Mouse (Mus musculus) left cerebral cortex, postnatal 36 days (tissue): ENCODE data around the gene Syt1. TPM values are rescaled to one million over a fixed set of nuclear protein-coding genes. Genes with fewer than 3 reads are reported as not detected.
A peak's percentile ranks its signal among the peaks of the same experiment; 100 is the strongest.

Experiments
- DNase-seq, 2 experiments: peaks; one replicate each; pipeline ENCODE4 v3.0.0; 2021 to 2022; ENCODE audit warnings: low spot score in 2 of 2, mixed read lengths in 1 of 2
- intact Hi-C: fragments of 180-260 bp; cut with DNase I; formaldehyde crosslinking; loops from one replicate; pipeline ENCODE4 v1.15.1; 2025
- total RNA-seq, 2 experiments: library from RNA; stranded (reverse); gene quantifications; 2 replicates each; pipeline ENCODE4 v1.2.3; 2021

Gene Syt1
- total RNA-seq, 2 experiments from 2014 or later = 1,175 to 1,261 TPM

DNA sequence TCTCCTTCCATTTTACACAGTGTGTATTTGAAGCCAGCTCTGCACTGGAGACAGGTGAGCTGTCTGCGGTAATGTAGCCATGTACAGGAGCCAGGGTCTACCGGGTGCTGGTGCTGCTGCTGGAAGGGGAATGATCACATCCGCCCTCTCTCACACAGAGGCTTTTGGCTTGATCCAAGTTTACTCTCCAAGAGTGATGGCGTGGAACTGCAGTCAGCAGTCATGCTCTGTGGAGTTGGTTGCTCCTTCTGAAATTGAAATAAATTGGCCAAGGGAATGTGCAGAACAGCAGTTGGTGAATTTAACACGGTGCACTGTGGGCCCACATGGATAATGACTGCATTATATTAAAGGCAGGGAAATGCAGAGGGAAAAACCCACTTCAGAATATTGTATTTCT is 228.0 kb downstream of the Syt1 start:
- intact Hi-C loops = no loop called here
- DNase-seq = no peak

DNA sequence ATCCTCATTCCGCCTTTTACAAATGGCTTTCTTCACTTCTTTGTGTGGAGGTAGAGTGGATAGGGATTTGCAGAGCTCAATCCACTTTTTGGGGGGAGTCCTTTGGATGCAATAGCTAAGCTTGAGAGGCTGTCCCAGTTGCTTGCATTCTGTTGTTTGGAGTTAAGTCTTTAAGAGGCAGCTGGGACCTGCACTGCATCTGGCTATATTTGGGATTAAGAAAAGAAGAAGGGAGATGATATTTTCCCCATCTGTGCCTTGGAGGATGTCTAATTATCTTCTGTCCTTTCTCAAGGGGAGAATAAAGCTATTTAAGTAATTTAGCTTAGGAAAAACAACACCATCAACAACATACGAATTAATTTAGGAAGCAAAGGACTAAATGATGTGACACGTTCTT is 230.2 kb downstream of the Syt1 start:
- intact Hi-C loops = no loop called here
- no peak for DNase-seq

DNA sequence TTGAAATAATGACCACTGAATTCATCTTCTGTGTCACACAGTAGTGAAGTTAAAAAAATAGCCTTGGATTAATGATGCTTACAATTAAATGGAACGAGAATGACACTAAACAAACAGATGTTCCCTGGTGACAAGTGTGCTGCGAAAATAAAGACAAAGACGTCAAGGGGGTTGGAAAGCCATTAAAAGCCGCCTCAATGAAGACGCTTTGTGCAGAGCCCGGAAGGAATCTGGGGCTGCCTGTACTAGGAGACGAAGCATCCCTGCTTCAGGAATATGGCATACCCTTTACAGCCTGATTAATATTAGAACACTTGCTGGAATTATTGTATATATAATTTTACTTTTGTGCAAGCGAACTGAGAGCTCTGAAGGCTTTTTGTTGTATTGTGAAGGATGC is 234.0 kb downstream of the Syt1 start:
- intact Hi-C loops = no loop called here
- DNase-seq = no peak

DNA sequence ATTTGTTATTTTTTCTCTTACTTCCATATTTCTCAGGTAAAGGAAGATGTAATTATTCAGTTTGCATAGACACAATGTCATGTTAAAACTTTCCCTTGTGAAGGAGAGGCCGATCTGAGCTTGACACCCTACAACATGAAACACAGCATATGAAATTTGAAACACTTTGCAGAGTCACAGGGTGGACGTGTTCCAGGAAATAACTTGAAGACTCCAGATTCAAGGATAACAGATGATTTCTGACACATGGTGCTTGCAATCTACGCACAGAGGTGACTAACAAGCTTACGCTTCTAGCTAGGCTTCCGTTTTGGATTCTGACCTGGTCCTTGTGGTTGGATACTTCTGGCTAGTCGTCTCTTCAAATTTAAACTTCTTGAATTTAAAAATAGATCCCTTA is 239.7 kb downstream of the Syt1 start:
- no peak for DNase-seq

DNA sequence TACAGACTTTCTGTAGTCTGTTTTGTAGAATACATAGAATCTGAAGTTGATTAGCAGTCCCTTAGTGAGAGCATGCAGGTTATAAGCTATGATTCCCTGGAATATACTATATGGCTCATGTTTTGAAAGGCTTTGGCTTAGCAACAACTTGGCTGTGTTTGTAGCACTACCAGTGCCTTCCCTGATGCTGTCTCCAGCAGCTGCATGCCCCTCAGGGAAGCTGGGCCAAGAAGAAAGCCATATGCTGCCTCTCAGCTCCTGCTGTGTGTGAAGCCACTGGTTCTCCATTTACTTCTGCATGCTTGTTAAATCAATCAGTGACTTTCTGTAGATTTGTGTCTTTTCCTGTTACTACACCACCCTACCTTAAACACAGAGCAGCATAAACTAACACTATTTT is 245.2 kb downstream of the Syt1 start:
- intact Hi-C loops = no loop called here

More for the DNA sequence above, 239.7 kb downstream of the Syt1 start:
- intact Hi-C loops = no loop called here

DNA sequence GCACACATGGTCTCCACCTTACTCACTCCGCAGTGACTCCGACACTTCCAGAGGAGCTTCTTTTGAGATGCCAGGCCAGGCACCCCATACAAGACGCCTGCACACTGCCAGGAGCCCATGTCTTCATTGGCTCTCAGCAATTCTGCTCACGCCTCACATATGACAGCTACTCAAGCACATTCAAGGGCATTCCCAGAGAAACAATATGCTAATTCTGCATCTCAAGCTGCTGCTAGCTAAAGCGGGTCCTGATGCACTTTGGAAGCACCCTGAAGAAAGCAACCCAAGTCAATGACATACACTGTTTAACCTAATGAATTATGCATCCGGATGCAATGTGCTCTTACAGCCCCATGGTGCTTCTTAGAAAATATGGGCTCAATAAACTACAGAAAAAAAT is 247.1 kb downstream of the Syt1 start:
- no peak for DNase-seq
- intact Hi-C loops = no loop called here

More for the DNA sequence above, 245.2 kb downstream of the Syt1 start:
- DNase-seq = no peak

DNA sequence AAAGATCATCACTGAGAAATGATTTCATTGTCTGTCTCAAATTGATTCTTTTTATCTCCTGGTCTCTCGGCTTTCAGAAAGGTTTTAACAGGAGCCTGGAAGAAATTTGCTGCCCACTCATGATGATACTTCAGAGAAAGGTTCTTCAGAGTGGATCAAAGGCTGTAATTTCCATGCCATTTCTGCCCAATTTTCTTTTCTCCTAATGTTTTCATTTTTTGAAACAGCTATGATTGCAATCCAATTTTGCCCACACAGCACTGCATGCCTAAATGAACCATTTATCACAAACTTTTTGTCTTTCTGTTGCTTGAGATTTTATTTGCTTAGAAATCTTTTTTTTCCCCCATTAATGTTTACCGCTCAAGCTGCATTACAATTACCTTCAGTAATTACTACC is 257.5 kb downstream of the Syt1 start:
- DNase-seq = no peak
- intact Hi-C loops = no loop called here

DNA sequence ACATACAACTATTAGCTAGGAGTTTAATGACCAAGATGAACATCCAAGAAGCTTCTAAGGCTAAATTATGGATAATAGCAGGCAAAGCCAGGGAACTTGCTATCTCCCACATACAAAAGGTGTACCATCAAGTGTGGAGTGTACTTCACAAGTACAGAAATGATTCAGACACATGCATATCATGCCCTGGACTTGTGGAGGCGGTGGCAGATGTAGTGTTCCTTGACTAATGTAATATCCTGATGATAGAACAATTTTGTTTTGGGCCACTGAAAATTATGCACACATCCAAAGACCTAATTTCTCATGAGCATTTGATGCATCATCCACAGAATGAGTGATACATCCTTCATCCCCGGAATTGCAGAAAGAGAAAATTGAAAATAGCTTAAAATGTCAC is 267.0 kb downstream of the Syt1 start:
- no peak for DNase-seq
- intact Hi-C loops = no loop called here

DNA sequence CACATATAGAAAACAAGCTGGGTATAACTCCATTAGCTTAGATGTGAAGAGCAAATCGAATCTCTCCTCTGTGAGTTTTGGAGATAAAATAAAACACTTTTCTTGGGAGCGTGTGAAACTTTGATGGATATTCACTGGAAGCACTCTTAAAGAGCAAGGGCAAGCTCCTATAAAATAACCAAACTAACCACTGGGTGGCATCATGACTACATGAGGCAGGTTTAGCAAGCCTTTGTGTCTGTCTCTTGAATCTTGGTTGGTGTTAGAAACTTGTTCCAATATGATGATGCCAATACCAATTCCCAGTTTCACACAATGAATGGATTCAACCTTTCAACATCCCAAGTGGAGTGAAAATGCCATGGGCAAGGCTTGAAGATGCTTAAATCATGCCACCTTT is 276.8 kb downstream of the Syt1 start:
- no peak for DNase-seq
- intact Hi-C loops = loop anchor here (5.0 to 10.0 kb wide), 2 partner anchors 271 to 763 kb away; no protein-coding TSS in a partner anchor

DNA sequence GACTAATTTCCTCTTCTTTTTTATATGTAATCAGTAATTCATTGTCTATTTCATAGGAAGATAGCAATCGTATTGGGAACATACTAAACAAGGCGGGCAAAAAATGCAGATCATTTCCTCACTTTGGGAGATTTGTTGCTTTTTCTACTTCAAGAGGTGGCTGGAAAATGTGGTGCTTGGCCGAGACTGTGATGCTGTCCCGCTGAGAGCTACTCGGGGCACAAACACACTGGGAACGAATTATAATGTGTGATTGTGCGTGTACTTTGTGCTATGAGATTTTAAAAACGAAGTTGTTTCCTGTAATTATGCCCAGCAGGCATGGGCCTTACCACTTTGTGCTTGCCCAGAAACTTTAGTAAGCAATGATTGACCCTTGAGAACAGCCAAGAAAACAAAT is 281.8 kb downstream of the Syt1 start:
- DNase-seq = no peak
- intact Hi-C loops = no loop called here

DNA sequence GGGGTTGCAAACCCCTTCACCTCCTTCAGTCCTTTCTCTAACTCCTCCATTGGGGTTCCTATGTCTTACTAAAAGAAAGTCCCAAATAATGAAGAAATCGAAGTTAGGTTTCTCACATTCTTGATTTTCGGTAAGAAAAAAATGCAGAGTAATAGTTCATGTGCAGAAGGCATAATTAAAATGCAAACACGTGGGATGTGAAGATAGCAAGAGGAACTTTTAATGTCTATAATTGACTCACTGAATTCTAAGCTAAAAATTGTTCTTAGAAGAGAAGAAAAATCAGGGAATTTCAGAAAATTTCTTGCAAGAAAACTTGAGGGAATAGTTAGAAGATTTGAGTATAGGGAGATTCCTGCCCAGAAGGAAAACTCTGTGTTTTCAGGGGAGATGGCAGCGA is 284.4 kb downstream of the Syt1 start:
- DNase-seq = no peak
- intact Hi-C loops = no loop called here

DNA sequence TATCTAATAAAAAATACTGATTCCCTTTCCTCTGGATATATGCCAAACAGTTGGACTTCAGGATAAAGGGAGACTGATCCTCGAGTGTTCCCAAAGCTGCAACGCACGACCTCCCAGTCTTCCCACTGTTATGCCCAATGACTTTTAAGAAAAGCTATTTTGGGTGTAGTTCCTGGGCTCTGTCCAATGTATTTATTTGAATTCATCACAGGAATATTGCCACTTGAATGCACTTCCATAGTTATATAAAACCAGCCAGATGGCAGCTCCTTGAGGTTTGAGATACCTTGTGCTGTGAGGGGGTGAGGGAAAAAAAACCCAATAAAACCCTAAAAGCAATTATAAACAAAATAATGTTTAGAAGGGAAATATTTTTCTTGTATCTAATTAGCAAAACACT is 285.9 kb downstream of the Syt1 start:
- DNase-seq = no peak
- intact Hi-C loops = no loop called here

DNA sequence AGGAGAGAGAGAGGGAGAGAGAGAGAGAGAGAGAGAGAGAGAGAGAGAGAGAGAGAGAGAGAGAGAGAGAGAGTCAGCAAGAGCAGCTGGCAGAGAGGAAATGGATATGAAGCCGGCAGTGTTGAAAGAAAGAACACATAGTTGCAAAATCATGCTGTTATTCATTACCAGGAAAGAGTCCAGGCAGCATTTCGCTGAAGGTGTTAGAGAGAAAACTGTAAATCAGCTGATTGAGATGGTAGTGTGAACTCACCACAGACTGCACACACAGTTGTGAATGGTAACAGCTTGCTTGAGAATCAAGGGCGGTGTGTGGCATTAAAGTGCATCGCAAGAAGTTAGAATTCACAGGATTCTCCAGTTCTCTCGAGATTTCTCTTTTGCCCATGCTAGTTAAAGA is 300.3 kb downstream of the Syt1 start:
- intact Hi-C loops = no loop called here
- no peak for DNase-seq

DNA sequence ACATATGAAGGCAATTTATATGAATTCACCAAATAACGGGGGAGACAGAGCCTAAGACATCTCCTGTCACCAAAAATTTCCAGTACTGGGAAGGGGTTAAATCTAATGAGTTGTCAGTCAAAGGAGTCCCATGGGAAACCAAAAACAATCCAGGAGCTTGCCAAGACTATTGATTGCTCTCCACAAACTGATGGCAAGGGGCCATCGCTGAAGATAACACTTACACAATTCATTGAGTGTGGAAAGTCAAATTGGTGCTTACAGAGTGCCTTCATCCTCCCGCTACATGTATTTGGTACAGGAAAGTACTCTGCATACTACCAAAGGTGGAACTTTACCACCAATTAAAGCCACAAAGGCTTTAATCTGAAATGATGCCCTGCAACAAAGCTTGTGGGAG is 305.1 kb downstream of the Syt1 start:
- no peak for DNase-seq
- intact Hi-C loops = no loop called here

DNA sequence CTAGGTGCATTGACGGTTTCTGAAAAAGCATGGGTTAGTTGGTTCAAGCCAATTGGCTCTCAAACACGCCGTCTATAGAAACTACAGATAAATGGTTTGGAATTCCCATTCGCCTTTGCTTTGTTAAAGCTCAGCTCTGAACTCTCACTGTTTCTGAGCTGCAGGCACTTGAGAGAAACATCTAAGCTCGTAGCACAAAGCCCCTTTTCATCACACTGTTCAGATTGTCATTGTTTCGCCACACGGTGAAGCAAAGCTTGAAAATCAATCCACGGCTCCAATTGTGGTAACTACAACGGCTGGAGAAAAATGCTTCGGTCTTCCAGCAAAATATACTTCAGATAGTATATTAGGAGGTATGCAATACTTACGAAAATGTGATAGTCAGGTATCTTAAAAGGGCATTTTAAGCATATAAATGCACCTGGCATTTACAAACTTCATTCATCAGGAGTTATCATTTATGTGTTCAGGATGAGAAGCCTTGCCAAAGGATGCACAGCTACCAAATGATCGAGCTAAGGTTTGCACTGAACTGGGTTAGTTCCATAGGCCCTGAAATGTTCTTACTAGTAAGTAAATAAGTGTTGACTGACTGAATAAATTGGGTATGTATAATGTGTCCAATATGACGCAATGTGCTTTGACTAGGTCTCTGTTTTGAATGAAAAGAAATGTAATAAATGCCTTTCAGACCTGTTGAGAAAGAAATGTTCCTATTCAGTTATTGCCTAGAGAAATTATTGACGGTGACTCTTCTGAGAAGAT is 309.2 kb downstream of the Syt1 start:
- intact Hi-C loops = no loop called here
- DNase-seq = no peak

DNA sequence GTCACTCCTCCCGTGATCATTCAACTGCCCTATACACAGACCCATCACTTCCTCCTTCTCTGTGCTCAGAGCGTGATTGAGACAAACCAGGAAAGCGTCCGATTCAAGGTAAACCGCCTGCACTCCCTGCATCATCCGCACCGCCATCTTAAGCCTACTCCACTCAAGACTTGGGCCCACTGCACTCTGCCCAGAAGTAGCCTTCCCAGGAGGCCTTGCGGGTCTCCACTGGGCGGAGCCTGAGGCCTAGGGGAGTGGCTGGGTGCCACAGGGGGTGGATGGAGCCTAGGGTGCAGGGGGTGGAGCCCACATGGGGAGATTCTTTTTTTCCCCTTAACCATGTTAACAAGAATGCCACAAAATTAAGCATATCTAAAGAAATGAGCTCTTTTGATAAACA is 310.8 kb downstream of the Syt1 start, which contains the start of gene Gm5136:
TSS of gene Gm5136 (minus strand) at position 215 of the 400 bp plus-strand sequence.
- DNase-seq = no peak
- intact Hi-C loops = no loop called here

DNA sequence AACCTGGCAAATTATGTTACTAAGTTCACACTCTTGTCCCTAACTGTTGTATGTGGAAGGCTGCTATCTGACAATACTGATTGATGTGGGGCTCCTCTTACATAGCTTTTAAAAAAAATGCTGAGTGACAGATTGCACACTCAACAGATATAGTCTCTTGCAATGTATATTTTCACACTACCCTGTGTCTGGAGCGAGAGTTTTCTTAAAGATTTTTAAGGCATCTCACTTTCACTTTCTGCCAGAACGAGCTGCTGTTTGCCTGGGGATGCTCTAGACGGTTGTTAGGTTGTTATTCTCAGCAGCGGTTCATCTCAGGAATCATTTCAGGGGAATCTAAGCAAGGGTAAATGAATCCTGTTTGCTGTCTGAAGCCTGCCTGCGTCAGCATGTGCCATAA is 313.7 kb downstream of the Syt1 start:
- intact Hi-C loops = no loop called here
- no peak for DNase-seq

DNA sequence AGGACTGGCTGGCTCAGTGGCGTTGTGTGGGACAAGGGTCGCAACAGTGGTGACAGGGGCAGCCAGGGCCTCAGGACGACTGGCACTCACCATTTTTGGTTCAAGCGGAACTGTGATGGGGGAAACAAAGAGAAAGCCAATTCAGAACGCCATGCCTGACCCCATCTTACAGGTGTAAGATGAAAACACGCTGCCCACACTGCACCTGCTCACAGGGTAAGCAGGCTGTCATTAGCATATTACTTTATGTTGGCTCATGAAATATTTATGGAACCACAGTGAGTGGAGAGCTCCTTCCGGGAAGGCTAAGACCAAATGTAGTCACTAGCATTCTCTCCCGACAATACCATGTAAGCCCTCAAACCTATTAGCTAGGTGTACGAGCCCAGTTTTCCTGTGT is 319.8 kb downstream of the Syt1 start:
- DNase-seq = peak; percentile 24 to 43
- intact Hi-C loops = no loop called here

DNA sequence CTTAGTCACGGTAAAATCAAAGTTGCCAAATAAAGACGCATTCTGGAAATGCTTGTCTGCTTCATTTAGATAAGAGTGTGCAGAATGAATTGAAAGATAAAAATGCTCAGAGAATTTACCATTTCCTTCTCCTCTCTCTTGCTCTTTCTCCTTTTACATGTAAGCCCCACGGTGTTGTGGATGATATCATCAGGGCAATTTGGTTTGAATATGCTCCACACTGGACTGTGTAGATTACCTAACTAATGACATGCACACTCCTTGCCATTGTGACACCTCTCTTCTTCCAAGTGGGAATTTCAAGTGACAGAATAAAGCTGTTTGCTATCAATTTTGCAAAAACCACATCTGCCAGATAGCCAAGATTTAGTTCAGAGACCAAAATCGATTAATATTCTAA is 324.1 kb downstream of the Syt1 start:
- intact Hi-C loops = no loop called here
- no peak for DNase-seq

DNA sequence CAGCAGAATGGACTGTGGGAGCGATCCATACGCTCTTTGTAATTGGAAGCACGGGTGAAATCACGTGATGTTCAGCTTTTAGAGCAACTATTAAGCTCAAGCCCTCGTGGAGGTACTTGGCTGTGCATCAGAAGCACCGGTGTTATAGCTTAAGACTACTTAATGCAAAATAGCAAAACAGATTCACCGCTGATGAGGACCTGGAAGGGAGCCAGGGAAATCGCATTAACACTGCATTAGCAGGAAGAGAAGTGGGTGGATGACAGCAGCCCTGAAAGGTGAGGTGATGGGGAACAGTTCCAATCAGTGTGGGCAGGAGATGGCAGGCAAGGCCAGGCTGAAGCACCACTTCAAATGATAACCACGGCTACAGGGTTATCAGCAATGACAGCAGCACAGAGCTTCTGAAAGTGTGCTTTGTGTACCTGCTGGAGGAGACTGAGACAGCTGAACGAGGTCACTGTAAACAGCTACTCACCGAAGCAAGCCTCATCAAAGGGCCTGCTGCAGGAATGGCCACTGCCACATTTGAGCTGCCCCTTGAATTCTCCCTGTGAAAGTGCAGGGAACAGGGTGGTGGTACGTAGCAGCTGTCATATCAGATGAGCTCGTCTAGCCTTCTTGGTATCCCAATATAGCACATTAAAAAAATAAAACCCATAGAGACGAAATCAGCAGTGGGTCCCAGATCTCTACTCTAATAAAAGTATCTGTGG is 330.9 kb downstream of the Syt1 start:
- DNase-seq = no peak
- intact Hi-C loops = no loop called here

DNA sequence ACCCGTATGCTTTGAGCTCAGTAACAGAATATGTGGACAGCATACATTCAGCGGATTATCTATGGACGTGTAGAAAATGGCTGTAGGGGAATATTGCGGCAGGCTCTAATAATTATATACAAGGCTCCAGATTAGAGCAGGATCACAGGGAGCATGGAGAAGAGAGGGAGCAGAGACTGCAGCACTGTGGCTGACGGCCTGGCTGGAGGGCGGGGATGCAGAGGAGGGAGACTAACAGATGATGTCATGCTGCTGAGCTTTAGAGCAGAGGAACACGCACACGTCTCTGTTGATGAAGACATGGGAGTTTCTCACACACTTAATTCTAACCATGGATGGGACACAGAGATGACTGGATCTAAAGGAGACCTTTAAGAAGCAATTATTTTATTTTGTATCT is 333.7 kb downstream of the Syt1 start:
- intact Hi-C loops = no loop called here
- no peak for DNase-seq
